Mouse (Mus musculus) cortical plate, adult 2 months (tissue): ENCODE measurements around the gene Phf5a. TPM values are rescaled to one million over a fixed set of nuclear protein-coding genes. Genes with fewer than 3 reads are reported as not detected.

ENCODE experiments used
- H3K27ac ChIP-seq: fragments of 200-500 bp; 2 replicates; pipeline ENCODE4 v1.5.1; 2012; ENCODE audit warnings: low read length, control low read depth, inconsistent platforms; ENCODE audit not compliant: insufficient read depth
- H3K4me1 ChIP-seq: fragments of 200-500 bp; 2 replicates; pipeline ENCODE4 v1.6.1; 2011; ENCODE audit warnings: low read length; ENCODE audit not compliant: control insufficient read depth, insufficient read depth
- H3K4me3 ChIP-seq: fragments of 200-500 bp; 2 replicates; pipeline ENCODE4 v1.5.1; 2011; ENCODE audit warnings: mild to moderate bottlenecking, low read length, control low read depth; ENCODE audit not compliant: insufficient read depth
- CTCF ChIP-seq: fragments of 200-500 bp; IDR thresholded peaks from 2 replicates; pipeline ENCODE4 v1.5.1; 2011; ENCODE audit warnings: mild to moderate bottlenecking, control low read depth, low read length; ENCODE audit not compliant: insufficient read depth; ENCODE audit errors: extremely low read depth
- POLR2A ChIP-seq: fragments of 200-500 bp; IDR thresholded peaks from 2 replicates; pipeline ENCODE4 v1.6.1; 2011; ENCODE audit warnings: mild to moderate bottlenecking, low read length, control low read depth; ENCODE audit not compliant: insufficient read depth; ENCODE audit errors: extremely low read depth
- polyA plus RNA-seq: library from polyadenylated mRNA; depleted of rRNA; stranded (reverse); fragments of >200 nt; gene quantifications from 2 replicates; pipeline ENCODE4 v1.2.3, GENCODE M21; 2012; rRNA removed

Phf5a gene
- polyA plus RNA-seq, 1 experiment = 53.3 TPM

GRCm38 (mm10) chr15:81832219-81832618, 39.5 kb downstream of the Phf5a start:
- H3K4me1 ChIP-seq = peaks cover 2% of the 10 kb centered on the region; the same call in 1 of the 2 replicates
- H3K27ac ChIP-seq = no peak overlapping the region
- no peak for TF ChIP-seq CTCF
- no peak for TF ChIP-seq POLR2A
- H3K4me3 ChIP-seq = no peak overlapping the region

DNA sequence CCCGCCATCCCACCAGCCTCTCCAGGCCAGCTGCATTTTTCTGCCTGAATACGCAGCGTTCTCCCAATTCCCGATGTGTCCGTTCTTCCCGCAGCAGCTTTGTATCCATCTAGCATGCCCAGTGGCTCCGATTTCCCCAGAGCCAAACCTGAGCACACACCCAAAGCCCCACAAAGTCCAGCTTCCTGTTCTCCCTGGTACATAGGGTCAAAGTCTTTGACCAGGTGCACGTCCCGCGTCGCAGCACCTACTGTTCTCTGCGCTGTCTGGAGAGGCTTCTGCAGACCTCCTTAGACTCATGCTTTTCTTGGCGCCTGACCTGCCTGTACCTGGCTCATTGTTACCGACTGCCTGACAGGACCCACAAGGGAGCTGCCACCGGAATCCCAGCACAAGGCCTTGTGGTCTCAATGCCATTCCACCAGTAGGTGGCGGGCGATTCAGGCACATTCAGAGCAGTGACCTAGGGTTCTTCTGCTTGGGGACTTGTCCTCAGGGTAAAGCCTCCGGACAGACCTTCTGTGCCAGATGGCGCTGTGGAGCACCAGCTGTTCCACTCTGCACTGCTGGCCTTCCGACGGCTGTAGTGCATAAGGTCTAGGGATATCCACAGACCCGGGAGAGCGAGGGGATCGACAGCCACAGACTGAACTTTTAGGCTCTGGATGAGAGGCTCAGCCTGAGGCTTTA, 40.4 kb downstream of the Phf5a start:
- TF ChIP-seq POLR2A (no peak), CTCF (peak; percentile 89)
- Histone ChIP-seq H3K4me3 (no peak overlapping the region), H3K27ac (no peak overlapping the region), H3K4me1 (0 out of 2 replicates have a peak, but pooled peaks cover 1% of the 10 kb centered on the region)

- no peak for TF ChIP-seq CTCF
- TF ChIP-seq POLR2A = no peak
- Histone ChIP-seq H3K27ac (no peak overlapping the region), H3K4me1 (no peaks in the 10 kb centered on the region)
These were observed 41.2 kb downstream of the Phf5a start for GRCm38 (mm10) chr15:81830530-81830929.

DNA sequence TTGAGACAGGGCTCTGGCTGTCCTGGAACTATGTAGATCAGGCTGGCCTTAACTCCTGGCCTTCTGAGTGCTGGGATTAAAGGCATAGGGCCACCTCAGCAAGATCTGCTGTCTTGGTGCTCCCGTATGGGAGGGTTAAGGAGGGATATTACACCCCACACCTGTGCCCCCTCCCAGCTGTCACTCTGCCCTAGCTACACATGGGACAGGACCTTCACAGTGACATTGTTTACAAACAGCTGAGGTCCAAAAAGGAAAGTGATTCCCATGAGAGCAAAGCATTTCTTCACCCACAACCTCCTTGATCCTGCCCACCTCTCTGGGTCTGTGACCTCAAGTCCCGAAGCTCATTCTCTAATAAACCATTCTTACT, 42.5 kb downstream of the Phf5a start:
- no peaks in the 10 kb centered on the region for H3K4me1 ChIP-seq
- no peak overlapping the region for H3K4me3 ChIP-seq
- TF ChIP-seq POLR2A (no peak), CTCF (no peak)
- H3K27ac ChIP-seq = no peak overlapping the region

More at GRCm38 (mm10) chr15:81830530-81830929, 41.2 kb downstream of the Phf5a start:
- no peak overlapping the region for H3K4me3 ChIP-seq

DNA sequence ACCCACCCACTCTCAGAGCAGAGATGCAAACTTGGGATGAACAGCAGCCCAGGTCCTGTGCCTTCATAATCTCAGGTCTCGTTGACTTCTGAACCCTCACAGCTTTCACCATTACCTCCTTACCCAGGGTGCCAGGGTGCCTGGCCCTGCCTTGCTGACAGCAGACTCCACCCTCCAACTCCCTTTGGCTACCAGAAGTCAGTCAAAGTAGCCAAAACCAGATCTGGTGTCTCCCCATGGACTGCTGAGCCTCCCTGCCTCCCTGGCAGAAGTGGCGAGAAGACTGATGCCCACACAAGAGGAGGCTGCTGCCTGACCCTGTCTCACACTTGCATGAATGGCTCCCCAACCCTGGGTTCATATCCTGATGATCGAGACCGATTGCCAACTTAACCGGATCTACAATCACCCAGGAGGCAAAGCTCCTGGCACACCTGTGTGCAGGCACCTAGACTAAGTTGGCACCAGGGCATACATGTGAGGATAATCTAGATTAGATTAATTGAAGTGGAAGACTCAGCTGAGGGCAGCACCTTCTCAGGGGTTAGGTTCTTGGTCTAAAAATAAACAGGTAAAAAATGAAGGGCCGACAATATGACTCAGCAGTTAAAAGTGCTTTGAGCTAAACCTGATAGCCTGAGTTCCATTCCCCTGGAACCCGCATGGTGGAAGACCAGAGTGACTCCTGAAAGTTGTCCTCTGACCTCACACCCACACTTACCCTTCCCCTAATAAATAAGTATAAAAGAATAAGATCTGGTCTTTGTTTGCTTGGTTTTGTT, 43.1 kb downstream of the Phf5a start:
- no peak for TF ChIP-seq POLR2A
- no peak for TF ChIP-seq CTCF
- Histone ChIP-seq H3K4me1 (no peaks in the 10 kb centered on the region), H3K4me3 (no peak overlapping the region), H3K27ac (no peak overlapping the region)

DNA sequence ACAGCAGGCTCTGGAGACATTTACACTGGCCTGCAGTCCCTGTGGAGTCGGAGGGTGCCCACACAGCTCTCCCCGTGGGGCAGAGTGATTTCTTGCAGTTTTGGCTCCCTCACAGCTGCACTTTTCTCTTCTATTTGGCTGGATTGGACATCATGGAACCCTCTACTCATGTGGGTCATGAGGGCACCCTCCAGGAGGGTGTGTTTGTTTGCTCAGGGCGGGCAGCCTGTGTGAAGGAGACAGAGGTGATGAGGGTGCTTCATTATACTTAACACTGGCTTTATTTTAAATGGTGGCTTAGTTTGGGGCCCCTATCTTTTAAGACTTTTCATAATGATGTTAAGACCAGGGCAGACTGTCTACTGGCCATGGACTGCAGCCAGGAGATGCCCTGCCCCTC, 46.9 kb downstream of the Phf5a start:
- Histone ChIP-seq H3K4me1 (no peaks in the 10 kb centered on the region), H3K27ac (no peak overlapping the region), H3K4me3 (no peak overlapping the region)
- TF ChIP-seq POLR2A (no peak), CTCF (no peak)

- Histone ChIP-seq H3K4me3 (no peak overlapping the region), H3K4me1 (no peaks in the 10 kb centered on the region), H3K27ac (no peak overlapping the region)
- TF ChIP-seq CTCF = no peak
- TF ChIP-seq POLR2A = no peak
These were observed 49.1 kb downstream of the Phf5a start for GRCm38 (mm10) chr15:81822631-81823030.

- peaks cover 7% of the 10 kb centered on the region; the same call in 1 of the 2 replicates for H3K4me1 ChIP-seq
- no peak overlapping the region for H3K27ac ChIP-seq
- no peak overlapping the region for H3K4me3 ChIP-seq
- TF ChIP-seq CTCF (no peak), POLR2A (no peak)
These were observed 53.3 kb downstream of the Phf5a start for GRCm38 (mm10) chr15:81818404-81818803.

- Histone ChIP-seq H3K27ac (no peak overlapping the region), H3K4me1 (peaks cover 13% of the 10 kb centered on the region; the same call in 1 of the 2 replicates), H3K4me3 (no peak overlapping the region)
- TF ChIP-seq CTCF (no peak), POLR2A (0 out of 2 replicates have a peak, but pooled peaks have one; percentile 18)
These were observed 56.9 kb downstream of the Phf5a start for GRCm38 (mm10) chr15:81814716-81815370.

Other genes with a start within 250 kb of the Phf5a start
- gene L3mbtl2, start 208.0 kb downstream of the Phf5a start, polyA plus RNA-seq = 29.6 and 32.7 TPM in 2 replicates
- gene Chadl, start 174.6 kb downstream of the Phf5a start, polyA plus RNA-seq = 22.3 and 23.6 TPM in 2 replicates
- gene Zc3h7b, start 126.9 kb downstream of the Phf5a start, polyA plus RNA-seq = 89.7 and 93.8 TPM in 2 replicates
- 151 and 154 TPM in 2 replicates for gene Rangap1, start 126.4 kb downstream of the Phf5a start, polyA plus RNA-seq
- gene Tef, start 69.5 kb downstream of the Phf5a start, polyA plus RNA-seq = 318 and 326 TPM in 2 replicates
- gene Tob2, start 13.1 kb downstream of the Phf5a start, polyA plus RNA-seq = 19.9 and 21.0 TPM in 2 replicates
- 533 and 545 TPM in 2 replicates for gene Aco2, start 398 bp upstream of the Phf5a start, polyA plus RNA-seq
- gene Polr3h, start 54.3 kb upstream of the Phf5a start, polyA plus RNA-seq = 61.5 and 63.0 TPM in 2 replicates
- 111 and 115 TPM in 2 replicates for gene Csdc2, start 64.8 kb upstream of the Phf5a start, polyA plus RNA-seq
- 294 and 300 TPM in 2 replicates for gene Pmm1, start 89.0 kb upstream of the Phf5a start, polyA plus RNA-seq
- not detected in 2 replicates for gene 1700029P11Rik, start 108.6 kb upstream of the Phf5a start, polyA plus RNA-seq
- gene Xrcc6, start 115.9 kb upstream of the Phf5a start, polyA plus RNA-seq = 23.5 and 27.4 TPM in 2 replicates
- gene Desi1, start 162.0 kb upstream of the Phf5a start, polyA plus RNA-seq = 126 and 134 TPM in 2 replicates
- 133 and 137 TPM in 2 replicates for gene Snu13, start 175.7 kb upstream of the Phf5a start, polyA plus RNA-seq
- gene 4930407I10Rik, start 187.2 kb upstream of the Phf5a start, polyA plus RNA-seq = not detected in 2 replicates
- gene Mei1, start 198.1 kb upstream of the Phf5a start, polyA plus RNA-seq = 6.1 and 7.9 TPM in 2 replicates